Mouse (Mus musculus) embryonic facial prominence, embryonic 14.5 days (tissue): ENCODE measurements around the gene Dvl2. TPM values are rescaled to one million over a fixed set of nuclear protein-coding genes. Genes with fewer than 3 reads are reported as not detected.

Experiments
- ATAC-seq: fragments of 200-750 bp; cut with Nextera tagmentation; 2 replicates; pipeline ENCODE4 v1.8.0; 2017; ENCODE audit warnings: low read depth, moderate number of reproducible peaks, moderate TSS enrichment
- DNase-seq: peaks from one replicate; pipeline ENCODE4 v3.0.0-alpha.2; 2015; ENCODE audit warnings: low spot score
- H3K27ac ChIP-seq: fragments of 300-500 bp; sonication (generic); replicated peaks from 2 replicates; pipeline ENCODE4 v1.5.1; 2014; ENCODE audit warnings: low read depth, mild to moderate bottlenecking, low read length, moderate library complexity
- H3K27me3 ChIP-seq: fragments of 300-500 bp; sonication (generic); replicated peaks from 2 replicates; pipeline ENCODE4 v1.6.1; 2014; ENCODE audit warnings: low read length; ENCODE audit not compliant: control insufficient read depth, insufficient read depth
- H3K36me3 ChIP-seq: fragments of 300-500 bp; sonication (generic); 2 replicates; pipeline ENCODE4 v1.6.1; 2014; ENCODE audit warnings: low read length, mixed read lengths; ENCODE audit not compliant: control insufficient read depth, insufficient read depth
- H3K4me1 ChIP-seq: fragments of 300-500 bp; sonication (generic); 2 replicates; pipeline ENCODE4 v1.6.1; 2014; ENCODE audit warnings: antibody characterized with exemption, low read length; ENCODE audit not compliant: control insufficient read depth, insufficient read depth
- H3K4me2 ChIP-seq: fragments of 300-500 bp; sonication (generic); 2 replicates; pipeline ENCODE4 v1.6.1; 2014; ENCODE audit warnings: low read depth, mild to moderate bottlenecking, low read length, moderate library complexity, mixed read lengths
- H3K4me3 ChIP-seq: fragments of 300-500 bp; sonication (generic); 2 replicates; pipeline ENCODE4 v1.5.1; 2014; ENCODE audit warnings: low read depth, mild to moderate bottlenecking, low read length
- H3K9ac ChIP-seq: fragments of 300-500 bp; sonication (generic); 2 replicates; pipeline ENCODE4 v1.6.1; 2014; ENCODE audit warnings: low read depth, mild to moderate bottlenecking, low read length, moderate library complexity, mixed read lengths
- H3K9me3 ChIP-seq: fragments of 300-500 bp; sonication (generic); 2 replicates; pipeline ENCODE4 v1.6.1; 2016; ENCODE audit warnings: low read length; ENCODE audit not compliant: control insufficient read depth
- WGBS: fragments of 180-500 bp; shearing (Covaris S2); extraction: QIAGEN DNeasy Blood & Tissue Kit; methylation state at CpG from one replicate; pipeline ENCODE4 v1.1.7; 2014; 5-methylcytosine and 5-hydroxymethylcytosine counted together
- polyA plus RNA-seq: library from polyadenylated mRNA; unstranded; fragments of >200 nt; fragmentation: Nextera tagmentation; extraction: Ambion mirVana; gene quantifications from 2 replicates; pipeline ENCODE4 v1.2.1, GENCODE M21; 2014

Gene Dvl2
- polyA plus RNA-seq, 1 experiment from 2014 or later, result 30.8 TPM

DNA sequence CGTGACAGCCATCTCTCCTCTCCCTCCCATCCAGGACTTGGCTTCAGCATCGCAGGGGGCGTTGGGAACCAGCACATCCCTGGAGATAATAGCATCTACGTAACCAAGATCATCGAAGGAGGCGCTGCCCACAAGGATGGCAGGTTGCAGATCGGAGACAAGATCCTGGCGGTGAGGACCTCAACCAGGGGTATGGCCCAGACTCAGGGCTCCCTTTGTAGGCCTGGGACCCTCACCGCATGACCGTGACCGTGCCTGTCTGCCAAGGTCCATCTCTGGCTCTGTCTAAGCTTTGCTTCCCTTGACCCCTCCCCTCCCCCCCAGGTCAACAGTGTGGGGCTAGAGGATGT lies 30.9 kb downstream of the Dvl2 start:
- DNase-seq, result no peak
- Histone ChIP-seq H3K9me3 (no peaks in the 10 kb centered on the region), H3K4me1 (peaks cover 38% of the 10 kb centered on the region), H3K36me3 (peaks cover 52% of the 10 kb centered on the region), H3K4me2 (no peak overlapping the region), H3K4me3 (no peak overlapping the region), H3K27ac (no peak overlapping the region), H3K27me3 (no peaks in the 10 kb centered on the region), H3K9ac (no peak overlapping the region)
- WGBS, result 94% methylated on average over 11 of the region's 11 CpGs
- no peak for ATAC-seq

- H3K4me2 ChIP-seq, result no peak overlapping the region
- WGBS, result 73% methylated on average over 7 of the region's 7 CpGs
- H3K9me3 ChIP-seq, result no peaks in the 10 kb centered on the region
- no peaks in the 10 kb centered on the region for H3K27me3 ChIP-seq
- no peak overlapping the region for H3K9ac ChIP-seq
- no peak overlapping the region for H3K4me3 ChIP-seq
- ATAC-seq, result no peak
- no peak overlapping the region for H3K27ac ChIP-seq
- peaks cover 78% of the 10 kb centered on the region for H3K36me3 ChIP-seq
- no peak for DNase-seq
- no peaks in the 10 kb centered on the region for H3K4me1 ChIP-seq
Measured at GRCm38 (mm10) chr11:70038174-70038573, 37.8 kb downstream of the Dvl2 start.

GRCm38 (mm10) chr11:70039631-70040030 lies 39.2 kb downstream of the Dvl2 start:
- Histone ChIP-seq H3K27ac (no peak overlapping the region), H3K36me3 (peaks cover 78% of the 10 kb centered on the region), H3K9ac (no peak overlapping the region), H3K4me2 (no peak overlapping the region), H3K9me3 (no peaks in the 10 kb centered on the region), H3K4me3 (no peak overlapping the region), H3K4me1 (no peaks in the 10 kb centered on the region), H3K27me3 (no peaks in the 10 kb centered on the region)
- WGBS, result 88% methylated on average over 10 of the region's 10 CpGs
- DNase-seq, result no peak
- ATAC-seq, result no peak

- 93% methylated on average over 7 of the region's 7 CpGs for WGBS
- Histone ChIP-seq H3K4me2 (no peak overlapping the region), H3K9ac (no peak overlapping the region), H3K27me3 (no peaks in the 10 kb centered on the region), H3K4me3 (no peak overlapping the region), H3K4me1 (no peaks in the 10 kb centered on the region), H3K9me3 (no peaks in the 10 kb centered on the region), H3K36me3 (peaks cover 77% of the 10 kb centered on the region), H3K27ac (no peak overlapping the region)
- DNase-seq (no peak), ATAC-seq (no peak)
Measured at GRCm38 (mm10) chr11:70040184-70040583, 39.8 kb downstream of the Dvl2 start.

- H3K4me2 ChIP-seq, result no peak overlapping the region
- DNase-seq, result no peak
- no peaks in the 10 kb centered on the region for H3K9me3 ChIP-seq
- no peaks in the 10 kb centered on the region for H3K4me1 ChIP-seq
- no peak for ATAC-seq
- H3K36me3 ChIP-seq, result peaks cover 75% of the 10 kb centered on the region
- no peak overlapping the region for H3K9ac ChIP-seq
- no peak overlapping the region for H3K27ac ChIP-seq
- H3K27me3 ChIP-seq, result no peaks in the 10 kb centered on the region
- no peak overlapping the region for H3K4me3 ChIP-seq
- 89% methylated on average over 23 of the region's 23 CpGs for WGBS
Measured at GRCm38 (mm10) chr11:70042309-70043085, 42.1 kb downstream of the Dvl2 start.

DNA sequence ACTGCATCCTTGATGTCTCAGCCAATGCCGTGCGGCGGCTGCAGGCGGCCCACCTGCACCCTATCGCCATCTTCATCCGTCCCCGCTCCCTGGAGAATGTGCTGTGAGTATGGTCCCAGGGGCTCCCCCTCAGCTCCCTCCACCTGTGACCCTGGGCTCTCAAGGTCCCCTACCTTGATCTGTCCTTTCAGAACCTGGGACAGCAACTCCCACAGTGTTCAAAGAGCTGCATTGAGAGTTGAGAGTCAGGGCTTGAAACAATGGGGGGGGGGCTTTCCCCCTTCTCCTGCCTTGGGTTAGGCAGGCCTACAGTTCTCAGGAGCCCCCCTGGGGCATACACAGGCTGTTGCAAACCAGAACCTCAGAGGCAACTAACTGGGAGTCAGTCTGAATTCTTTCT lies 43.3 kb downstream of the Dvl2 start:
- 82% methylated on average over 7 of the region's 7 CpGs for WGBS
- DNase-seq (no peak), ATAC-seq (no peak)
- no peak overlapping the region for H3K4me2 ChIP-seq
- no peak overlapping the region for H3K9ac ChIP-seq
- no peaks in the 10 kb centered on the region for H3K27me3 ChIP-seq
- no peak overlapping the region for H3K27ac ChIP-seq
- no peak overlapping the region for H3K4me3 ChIP-seq
- H3K9me3 ChIP-seq, result no peaks in the 10 kb centered on the region
- no peaks in the 10 kb centered on the region for H3K4me1 ChIP-seq
- peaks cover 65% of the 10 kb centered on the region for H3K36me3 ChIP-seq

GRCm38 (mm10) chr11:70045435-70045834 lies 45.0 kb downstream of the Dvl2 start:
- Histone ChIP-seq H3K36me3 (peaks cover 49% of the 10 kb centered on the region), H3K4me2 (no peak overlapping the region), H3K27me3 (no peaks in the 10 kb centered on the region), H3K27ac (no peak overlapping the region), H3K4me1 (no peaks in the 10 kb centered on the region), H3K9me3 (no peaks in the 10 kb centered on the region), H3K4me3 (no peak overlapping the region), H3K9ac (no peak overlapping the region; the same call in 1 of the 2 replicates)
- no peak for DNase-seq
- no peak for ATAC-seq
- WGBS, result 16% methylated on average over 9 of the region's 9 CpGs

GRCm38 (mm10) chr11:70049366-70049765 lies 49.0 kb downstream of the Dvl2 start:
- Histone ChIP-seq H3K27ac (no peak overlapping the region), H3K9ac (no peak overlapping the region), H3K4me1 (no peaks in the 10 kb centered on the region), H3K9me3 (no peaks in the 10 kb centered on the region), H3K4me3 (no peak overlapping the region), H3K4me2 (no peak overlapping the region), H3K36me3 (peaks cover 14% of the 10 kb centered on the region), H3K27me3 (no peaks in the 10 kb centered on the region)
- ATAC-seq (no peak), DNase-seq (no peak)
- 34% methylated on average over 6 of the region's 6 CpGs for WGBS

DNA sequence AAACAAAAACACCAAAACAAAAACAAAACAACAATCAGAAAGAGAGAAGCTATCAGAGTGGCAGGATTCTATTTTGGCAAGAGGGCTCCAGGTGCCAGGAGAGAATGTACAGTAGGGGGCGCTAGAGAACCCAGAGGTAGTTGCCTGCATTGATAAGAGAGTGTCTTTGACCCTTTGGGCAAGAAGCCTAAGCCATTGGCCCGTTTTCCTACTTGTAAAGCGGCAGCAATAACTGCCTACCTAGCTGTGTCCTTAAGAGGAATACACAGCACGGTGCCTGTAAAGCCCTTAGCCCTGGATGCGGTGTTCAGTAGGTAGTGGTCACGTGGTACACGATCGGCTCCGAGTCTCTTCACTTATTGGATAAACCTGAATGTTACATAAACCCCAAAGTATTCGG lies 49.4 kb downstream of the Dvl2 start:
- no peak for ATAC-seq

More for the DNA sequence above, 49.4 kb downstream of the Dvl2 start:
- Histone ChIP-seq H3K27ac (no peak overlapping the region), H3K9ac (no peak overlapping the region), H3K36me3 (peaks cover 9% of the 10 kb centered on the region), H3K4me2 (no peak overlapping the region), H3K27me3 (no peaks in the 10 kb centered on the region), H3K4me3 (no peak overlapping the region), H3K9me3 (no peaks in the 10 kb centered on the region), H3K4me1 (no peaks in the 10 kb centered on the region)
- WGBS, result 63% methylated on average over 10 of the region's 10 CpGs
- no peak for DNase-seq
